Mouse (Mus musculus): ENCODE measurements around the gene Bcas3.
A peak's percentile ranks its signal among the peaks of the same experiment; 100 is the strongest.

Bcas3 gene

GRCm38 (mm10) chr11:85380046-85380445, 27.1 kb downstream of the Bcas3 start:
- DNase-seq: no peak

- DNase-seq: peak; percentile 67 to 77
These were observed 29.1 kb downstream of the Bcas3 start for GRCm38 (mm10) chr11:85382055-85382454.

- no peak for DNase-seq
These were observed 31.2 kb downstream of the Bcas3 start for GRCm38 (mm10) chr11:85383975-85384821.

- peak in 1 of 2 experiments; percentile 9 for DNase-seq
These were observed 39.4 kb downstream of the Bcas3 start for GRCm38 (mm10) chr11:85392179-85392863.

GRCm38 (mm10) chr11:85392864-85393220, 39.9 kb downstream of the Bcas3 start:
- DNase-seq: no peak

GRCm38 (mm10) chr11:85393990-85394389, 41.0 kb downstream of the Bcas3 start:
- DNase-seq: no peak

GRCm38 (mm10) chr11:85395361-85395760, 42.4 kb downstream of the Bcas3 start:
- DNase-seq: no peak

GRCm38 (mm10) chr11:85406531-85406930, 53.6 kb downstream of the Bcas3 start:
- peak; percentile 75 to 78 for DNase-seq

GRCm38 (mm10) chr11:85407700-85408099, 54.7 kb downstream of the Bcas3 start:
- no peak for DNase-seq

- DNase-seq: no peak
These were observed 59.4 kb downstream of the Bcas3 start for GRCm38 (mm10) chr11:85412319-85412718.

GRCm38 (mm10) chr11:85414476-85414875, 61.5 kb downstream of the Bcas3 start:
- DNase-seq: peak; percentile 51 to 67

GRCm38 (mm10) chr11:85427353-85427752, 74.4 kb downstream of the Bcas3 start:
- no peak for DNase-seq

GRCm38 (mm10) chr11:85428227-85428626, 75.3 kb downstream of the Bcas3 start:
- no peak for DNase-seq

- DNase-seq: no peak
These were observed 77.9 kb downstream of the Bcas3 start for GRCm38 (mm10) chr11:85430743-85431448.

- DNase-seq: no peak
These were observed 94.4 kb downstream of the Bcas3 start for GRCm38 (mm10) chr11:85447375-85447774.

GRCm38 (mm10) chr11:85453598-85454304, 100.8 kb downstream of the Bcas3 start:
- no peak for DNase-seq

- DNase-seq: no peak
These were observed 101.3 kb downstream of the Bcas3 start for GRCm38 (mm10) chr11:85454305-85454682.

GRCm38 (mm10) chr11:85461536-85461935, 108.6 kb downstream of the Bcas3 start:
- no peak for DNase-seq

GRCm38 (mm10) chr11:85469526-85469925, 116.6 kb downstream of the Bcas3 start:
- DNase-seq: peak; percentile 24 to 35

- no peak for DNase-seq
These were observed 117.5 kb downstream of the Bcas3 start for GRCm38 (mm10) chr11:85470508-85470907.

GRCm38 (mm10) chr11:85474326-85474725, 121.4 kb downstream of the Bcas3 start:
- no peak for DNase-seq

GRCm38 (mm10) chr11:85482737-85483467, 129.9 kb downstream of the Bcas3 start:
- peak; percentile 6 to 12 for DNase-seq

All from cerebellum, adult 18-20 months (tissue).